Mouse (Mus musculus) limb, embryonic 13.5 days (tissue): ENCODE measurements around the gene Ank3. TPM values are rescaled to one million over a fixed set of nuclear protein-coding genes. Genes with fewer than 3 reads are reported as not detected.

Experiments
- ATAC-seq: fragments of 200-750 bp; cut with Nextera tagmentation; 2 replicates; pipeline ENCODE4 v1.8.0; 2017; ENCODE audit warnings: low read depth, moderate number of reproducible peaks, moderate TSS enrichment; ENCODE audit not compliant: low FRiP score
- H3K27ac ChIP-seq: fragments of 300-500 bp; sonication (generic); 2 replicates; pipeline ENCODE4 v1.5.1; 2015; ENCODE audit warnings: inconsistent platforms, mild to moderate bottlenecking, moderate library complexity
- H3K27me3 ChIP-seq: fragments of 300-500 bp; sonication (generic); 2 replicates; pipeline ENCODE4 v1.6.1; 2015; ENCODE audit warnings: mild to moderate bottlenecking, inconsistent platforms
- H3K36me3 ChIP-seq: fragments of 300-500 bp; sonication (generic); 2 replicates; pipeline ENCODE4 v1.6.1; 2015; ENCODE audit warnings: inconsistent platforms, mild to moderate bottlenecking, moderate library complexity
- H3K4me1 ChIP-seq: fragments of 300-500 bp; sonication (generic); 2 replicates; pipeline ENCODE4 v1.6.1; 2015; ENCODE audit warnings: inconsistent platforms
- H3K4me2 ChIP-seq: fragments of 300-500 bp; sonication (generic); replicated peaks from 2 replicates; pipeline ENCODE4 v1.6.1; 2015; ENCODE audit warnings: inconsistent platforms, mild to moderate bottlenecking, moderate library complexity
- H3K4me3 ChIP-seq: fragments of 300-500 bp; sonication (generic); 2 replicates; pipeline ENCODE4 v1.5.1; 2015; ENCODE audit warnings: moderate library complexity, mild to moderate bottlenecking, inconsistent platforms
- H3K9ac ChIP-seq: fragments of 300-500 bp; sonication (generic); 2 replicates; pipeline ENCODE4 v1.6.1; 2015; ENCODE audit warnings: mild to moderate bottlenecking, inconsistent platforms
- H3K9me3 ChIP-seq: fragments of 300-500 bp; sonication (generic); 2 replicates; pipeline ENCODE4 v1.6.1; 2016; ENCODE audit warnings: inconsistent platforms
- WGBS: fragments of 180-500 bp; shearing (Covaris S2); methylation state at CpG from one replicate; pipeline ENCODE4 v1.1.7; 2015; 5-methylcytosine and 5-hydroxymethylcytosine counted together
- polyA plus RNA-seq: library from polyadenylated mRNA; unstranded; fragments of >200 nt; fragmentation: Nextera tagmentation; extraction: Ambion mirVana; gene quantifications from 2 replicates; pipeline ENCODE4 v1.2.1, GENCODE M21; 2015

The Ank3 gene
- polyA plus RNA-seq, 1 experiment from 2014 or later: 28.0 TPM

GRCm38 (mm10) chr10:69944845-69945244 lies 546.3 kb downstream of the Ank3 start:
- 81% methylated on average over 9 of the region's 9 CpGs for WGBS

GRCm38 (mm10) chr10:69945870-69946269 lies 547.3 kb downstream of the Ank3 start:
- Histone ChIP-seq H3K36me3 (no peaks in the 10 kb centered on the region), H3K27ac (no peak overlapping the region), H3K9ac (no peak overlapping the region), H3K27me3 (no peaks in the 10 kb centered on the region), H3K4me1 (peaks cover 15% of the 10 kb centered on the region), H3K4me2 (no peak overlapping the region), H3K9me3 (no peaks in the 10 kb centered on the region), H3K4me3 (no peak overlapping the region)
- 77% methylated on average over 8 of the region's 8 CpGs for WGBS
- ATAC-seq: no peak

More at GRCm38 (mm10) chr10:69944845-69945244, 546.3 kb downstream of the Ank3 start:
- Histone ChIP-seq H3K4me3 (no peak overlapping the region), H3K27me3 (no peaks in the 10 kb centered on the region), H3K9me3 (no peaks in the 10 kb centered on the region), H3K4me1 (peaks cover 15% of the 10 kb centered on the region), H3K9ac (no peak overlapping the region), H3K27ac (no peak overlapping the region), H3K36me3 (no peaks in the 10 kb centered on the region; the same call in 1 of the 2 replicates), H3K4me2 (no peak overlapping the region)
- ATAC-seq: no peak

- ATAC-seq: no peak
- no peaks in the 10 kb centered on the region for H3K36me3 ChIP-seq
- 87% methylated on average over 8 of the region's 8 CpGs for WGBS
Observed at GRCm38 (mm10) chr10:69946271-69946670, 547.7 kb downstream of the Ank3 start.

DNA sequence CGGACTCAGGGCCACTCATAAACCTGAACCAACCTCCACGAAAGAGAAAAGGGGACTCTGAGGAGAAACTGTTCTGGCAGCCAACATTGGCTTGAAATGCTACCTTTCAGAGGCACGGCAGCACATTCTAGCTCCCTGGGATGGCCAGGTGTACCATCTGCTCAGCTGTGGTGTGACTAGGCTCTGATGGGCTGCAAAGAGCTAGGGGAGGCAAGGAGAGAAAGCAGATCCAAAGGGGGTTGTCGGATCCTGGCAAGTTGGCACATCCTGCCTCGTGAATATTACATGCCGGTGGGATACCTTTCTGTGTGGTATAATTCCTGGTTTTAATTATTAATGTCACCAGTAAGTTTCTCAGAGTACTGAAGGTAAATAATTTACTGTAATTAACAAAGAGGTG lies 548.5 kb downstream of the Ank3 start:
- WGBS: 65% methylated on average over 6 of the region's 6 CpGs
- Histone ChIP-seq H3K4me2 (no peak overlapping the region), H3K9ac (no peak overlapping the region), H3K9me3 (no peaks in the 10 kb centered on the region), H3K36me3 (no peaks in the 10 kb centered on the region), H3K27ac (no peak overlapping the region), H3K4me1 (peaks cover 15% of the 10 kb centered on the region), H3K27me3 (no peaks in the 10 kb centered on the region), H3K4me3 (no peak overlapping the region)
- no peak for ATAC-seq

More at GRCm38 (mm10) chr10:69946271-69946670, 547.7 kb downstream of the Ank3 start:
- no peak overlapping the region for H3K4me2 ChIP-seq
- H3K9ac ChIP-seq: no peak overlapping the region
- H3K4me1 ChIP-seq: peaks cover 15% of the 10 kb centered on the region
- H3K9me3 ChIP-seq: no peaks in the 10 kb centered on the region
- no peak overlapping the region for H3K27ac ChIP-seq
- no peaks in the 10 kb centered on the region for H3K27me3 ChIP-seq
- H3K4me3 ChIP-seq: no peak overlapping the region

DNA sequence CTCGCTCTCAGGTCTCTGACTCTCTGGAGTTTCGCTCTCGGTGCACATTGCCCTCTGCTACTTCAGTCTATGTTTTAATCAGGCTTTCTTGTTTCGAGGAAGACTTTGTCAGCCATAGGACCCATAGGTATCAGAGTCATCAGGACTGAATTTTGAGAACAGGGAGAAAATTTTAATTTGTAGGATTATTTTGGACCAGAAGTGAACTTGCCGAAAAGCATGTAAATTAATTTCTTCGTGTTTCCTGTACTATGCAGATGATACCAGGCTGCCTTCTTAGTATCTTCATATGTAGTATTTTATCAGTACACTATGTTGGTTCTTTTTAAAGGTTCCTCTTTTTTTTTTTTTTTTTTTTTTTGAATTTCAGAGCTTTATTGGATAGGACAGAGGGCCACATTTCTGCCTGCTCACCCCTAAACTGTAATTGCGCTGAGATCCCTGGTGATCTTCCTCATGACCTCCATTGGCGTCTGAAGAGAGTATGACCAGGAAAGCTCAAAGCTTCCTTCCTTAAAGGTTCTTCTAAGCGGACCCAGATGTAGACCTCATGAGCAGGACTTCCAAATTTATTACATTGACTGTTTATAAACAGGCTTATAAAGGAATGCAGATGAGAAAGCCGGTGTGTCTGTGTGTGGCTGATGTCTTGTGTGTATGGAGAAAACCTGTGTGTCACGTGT lies 551.8 kb downstream of the Ank3 start:
- no peak overlapping the region for H3K27ac ChIP-seq
- ATAC-seq: no peak
- 91% methylated on average over 11 of the region's 11 CpGs for WGBS
- no peak overlapping the region for H3K4me2 ChIP-seq
- H3K4me1 ChIP-seq: peaks cover 10% of the 10 kb centered on the region
- H3K4me3 ChIP-seq: no peak overlapping the region
- H3K9me3 ChIP-seq: no peaks in the 10 kb centered on the region
- no peaks in the 10 kb centered on the region for H3K27me3 ChIP-seq
- no peak overlapping the region for H3K9ac ChIP-seq
- 0 out of 2 replicates have a peak, but pooled peaks cover 7% of the 10 kb centered on the region for H3K36me3 ChIP-seq

GRCm38 (mm10) chr10:69950919-69951236 lies 552.3 kb downstream of the Ank3 start:
- no peak overlapping the region for H3K9ac ChIP-seq
- peaks cover 10% of the 10 kb centered on the region for H3K4me1 ChIP-seq
- no peak for ATAC-seq
- H3K4me2 ChIP-seq: no peak overlapping the region
- H3K36me3 ChIP-seq: peaks cover 8% of the 10 kb centered on the region
- no peak overlapping the region for H3K4me3 ChIP-seq
- no peaks in the 10 kb centered on the region for H3K9me3 ChIP-seq
- WGBS: 90% methylated on average over 9 of the region's 9 CpGs
- no peak overlapping the region for H3K27ac ChIP-seq
- H3K27me3 ChIP-seq: no peaks in the 10 kb centered on the region

DNA sequence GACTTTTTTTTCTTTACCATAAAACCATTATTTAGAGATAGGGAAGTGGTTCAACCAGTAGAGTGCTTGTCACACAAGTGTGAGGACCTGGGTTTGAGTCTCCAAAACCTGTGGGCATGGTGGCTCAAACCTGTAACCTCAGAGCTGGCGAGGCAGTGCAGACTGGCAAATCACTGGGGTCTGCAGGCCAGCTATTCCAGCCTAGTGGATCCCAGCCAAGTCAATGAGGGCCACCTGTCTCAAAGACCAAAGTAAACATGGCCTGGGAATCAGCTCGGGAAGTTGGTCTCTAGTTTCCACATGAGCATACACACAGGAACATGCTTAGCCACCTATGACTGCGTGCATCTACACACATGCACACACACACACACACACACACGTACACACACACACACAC lies 552.9 kb downstream of the Ank3 start:
- no peak overlapping the region for H3K4me3 ChIP-seq
- H3K9ac ChIP-seq: no peak overlapping the region
- no peak overlapping the region for H3K27ac ChIP-seq
- ATAC-seq: no peak
- H3K4me2 ChIP-seq: no peak overlapping the region
- 76% methylated on average over 4 of the region's 4 CpGs for WGBS
- no peaks in the 10 kb centered on the region for H3K27me3 ChIP-seq
- peaks cover 12% of the 10 kb centered on the region for H3K36me3 ChIP-seq
- peaks cover 7% of the 10 kb centered on the region for H3K4me1 ChIP-seq
- H3K9me3 ChIP-seq: no peaks in the 10 kb centered on the region

DNA sequence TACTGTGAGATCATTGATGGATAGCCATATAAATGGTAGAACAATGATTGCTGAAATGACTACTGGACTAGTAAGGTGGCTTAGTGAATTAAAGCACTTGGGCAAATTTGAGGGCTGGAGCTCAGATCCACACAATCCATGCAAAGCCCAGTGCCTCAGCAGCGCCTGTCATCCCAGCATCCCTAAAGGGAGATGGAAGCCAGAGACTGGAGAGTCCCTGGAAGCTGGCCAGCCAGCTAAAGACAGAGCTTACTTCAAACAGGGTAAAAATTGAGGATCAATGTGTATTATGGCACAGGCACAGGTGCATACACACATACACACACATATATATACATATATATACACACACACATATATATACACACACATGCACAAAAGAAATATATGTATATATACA lies 553.7 kb downstream of the Ank3 start:
- 85% methylated on average over 1 of the region's 1 CpGs for WGBS
- H3K27me3 ChIP-seq: no peaks in the 10 kb centered on the region

DNA sequence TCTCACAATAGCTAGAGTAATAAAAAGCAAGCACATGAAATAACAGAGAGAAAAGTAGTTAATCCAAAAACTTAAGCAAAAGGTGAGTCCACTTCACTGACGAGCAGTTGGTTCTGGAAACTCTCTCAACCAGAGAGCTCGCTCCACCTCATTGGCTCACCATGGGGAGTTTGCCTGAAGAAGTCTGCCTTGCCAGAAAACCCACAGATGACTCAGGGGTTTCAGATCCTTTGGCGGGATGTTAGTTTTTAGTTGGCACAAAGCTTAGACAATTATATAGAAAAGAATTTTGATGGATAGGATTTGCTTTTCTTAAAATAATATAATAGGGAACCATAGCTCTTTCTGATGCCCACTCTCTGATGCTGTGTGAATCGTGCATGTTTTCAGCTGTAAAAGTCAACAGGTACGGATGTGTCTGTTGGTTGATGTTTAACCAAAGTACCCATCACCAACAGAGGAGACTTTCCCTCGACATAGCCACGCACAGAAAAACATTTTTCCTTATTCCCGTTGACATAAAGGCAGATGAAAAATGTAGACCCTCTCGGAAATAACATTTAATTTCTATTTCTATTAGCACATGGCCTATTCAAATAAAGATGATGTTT lies 556.2 kb downstream of the Ank3 start:
- no peaks in the 10 kb centered on the region for H3K9me3 ChIP-seq
- H3K9ac ChIP-seq: no peak overlapping the region
- no peaks in the 10 kb centered on the region for H3K27me3 ChIP-seq
- H3K36me3 ChIP-seq: peaks cover 12% of the 10 kb centered on the region
- no peak for ATAC-seq
- H3K4me2 ChIP-seq: no peak overlapping the region
- WGBS: 89% methylated on average over 9 of the region's 9 CpGs
- no peak overlapping the region for H3K27ac ChIP-seq
- no peak overlapping the region for H3K4me3 ChIP-seq
- H3K4me1 ChIP-seq: no peaks in the 10 kb centered on the region

More for the DNA sequence above, 553.7 kb downstream of the Ank3 start:
- ATAC-seq: no peak
- H3K9ac ChIP-seq: no peak overlapping the region
- no peak overlapping the region for H3K4me2 ChIP-seq
- no peak overlapping the region for H3K4me3 ChIP-seq
- H3K36me3 ChIP-seq: peaks cover 12% of the 10 kb centered on the region
- H3K4me1 ChIP-seq: no peaks in the 10 kb centered on the region
- no peaks in the 10 kb centered on the region for H3K9me3 ChIP-seq
- H3K27ac ChIP-seq: no peak overlapping the region

- WGBS: 81% methylated on average over 7 of the region's 7 CpGs
- ATAC-seq: no peak
- Histone ChIP-seq H3K4me2 (no peak overlapping the region), H3K9ac (no peak overlapping the region), H3K4me3 (no peak overlapping the region), H3K36me3 (no peaks in the 10 kb centered on the region), H3K27ac (no peak overlapping the region), H3K4me1 (no peaks in the 10 kb centered on the region), H3K9me3 (no peaks in the 10 kb centered on the region), H3K27me3 (no peaks in the 10 kb centered on the region)
Observed at GRCm38 (mm10) chr10:69962226-69962625, 563.7 kb downstream of the Ank3 start.

DNA sequence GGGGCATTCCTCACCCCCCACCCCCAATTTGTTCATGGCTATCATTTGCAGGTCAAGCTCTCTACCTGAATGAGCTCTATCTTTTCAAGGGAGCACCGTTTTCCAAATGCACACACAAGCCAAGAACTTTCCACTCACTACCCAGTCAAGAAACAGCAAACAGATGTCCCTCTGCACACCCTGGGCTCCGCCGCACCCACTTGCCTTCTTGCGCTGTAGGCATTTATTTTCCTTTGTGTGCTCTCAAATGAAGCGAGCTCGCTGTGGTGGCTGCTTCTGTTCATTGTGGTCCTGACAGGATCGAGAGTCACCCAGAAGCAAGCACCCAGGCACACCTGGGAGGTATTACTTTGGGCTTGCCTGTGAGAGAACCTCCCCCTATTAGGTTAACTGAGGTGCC lies 564.4 kb downstream of the Ank3 start:
- H3K4me2 ChIP-seq: no peak overlapping the region
- H3K4me3 ChIP-seq: no peak overlapping the region
- 74% methylated on average over 7 of the region's 7 CpGs for WGBS
- ATAC-seq: no peak
- no peaks in the 10 kb centered on the region for H3K36me3 ChIP-seq
- H3K9me3 ChIP-seq: no peaks in the 10 kb centered on the region
- H3K27me3 ChIP-seq: no peaks in the 10 kb centered on the region
- no peak overlapping the region for H3K9ac ChIP-seq
- no peak overlapping the region for H3K27ac ChIP-seq
- no peaks in the 10 kb centered on the region for H3K4me1 ChIP-seq

- WGBS: 8% methylated on average over 5 of the region's 5 CpGs
- Histone ChIP-seq H3K9ac (no peak overlapping the region), H3K9me3 (no peaks in the 10 kb centered on the region), H3K27ac (no peak overlapping the region), H3K4me2 (no peak overlapping the region), H3K36me3 (no peaks in the 10 kb centered on the region; the same call in 1 of the 2 replicates), H3K27me3 (no peaks in the 10 kb centered on the region), H3K4me3 (no peak overlapping the region), H3K4me1 (no peaks in the 10 kb centered on the region)
- no peak for ATAC-seq
Observed at GRCm38 (mm10) chr10:69964611-69965010, 566.0 kb downstream of the Ank3 start.

- H3K9me3 ChIP-seq: no peaks in the 10 kb centered on the region
- 78% methylated on average over 6 of the region's 6 CpGs for WGBS
- ATAC-seq: no peak
- H3K4me3 ChIP-seq: no peak overlapping the region
- no peak overlapping the region for H3K27ac ChIP-seq
- no peak overlapping the region for H3K4me2 ChIP-seq
- no peak overlapping the region for H3K9ac ChIP-seq
- no peaks in the 10 kb centered on the region for H3K4me1 ChIP-seq
- no peaks in the 10 kb centered on the region; the same call in 1 of the 2 replicates for H3K36me3 ChIP-seq
- no peaks in the 10 kb centered on the region for H3K27me3 ChIP-seq
Observed at GRCm38 (mm10) chr10:69965085-69965484, 566.5 kb downstream of the Ank3 start.
